Mouse (Mus musculus): Measurements from ENCODE around the gene Fmnl2. TPM values are rescaled to one million over a fixed set of nuclear protein-coding genes. Genes with fewer than 3 reads are reported as not detected.

The Fmnl2 gene
- polyA plus RNA-seq, 1 experiment from 2014 or later, result 19.5 TPM

- 81% methylated on average over 6 of the region's 6 CpGs for WGBS
- Histone ChIP-seq H3K9ac (ENCODE audit: low read depth, low read length) (no peak overlapping the region), H3K4me3 (ENCODE audit: low read depth, low read length) (no peak overlapping the region), H3K36me3 (ENCODE audit: control insufficient read depth, insufficient read depth, low read length) (no peaks in the 10 kb centered on the region), H3K4me1 (replicated peaks; ENCODE audit: control insufficient read depth, insufficient read depth, low read length) (no peaks in the 10 kb centered on the region), H3K4me2 (replicated peaks; ENCODE audit: low read depth, low read length) (no peak overlapping the region), H3K27me3 (ENCODE audit: control insufficient read depth, insufficient read depth, low read length) (no peaks in the 10 kb centered on the region), H3K9me3 (ENCODE audit: control insufficient read depth, low read length) (no peaks in the 10 kb centered on the region), H3K27ac (ENCODE audit: low read depth, low read length) (no peak overlapping the region)
- no peak for DNase-seq (ENCODE audit: low spot score)
- ATAC-seq (ENCODE audit: low FRiP score), result no peak
These were observed 37.4 kb downstream of the Fmnl2 start for GRCm38 (mm10) chr2:52894983-52895621.

GRCm38 (mm10) chr2:52896995-52897394, 39.3 kb downstream of the Fmnl2 start:
- no peak overlapping the region for H3K9ac ChIP-seq (ENCODE audit: low read depth, low read length)
- WGBS, result 88% methylated on average over 3 of the region's 3 CpGs

GRCm38 (mm10) chr2:52900780-52901179, 43.1 kb downstream of the Fmnl2 start:
- no peak for ATAC-seq (ENCODE audit: low FRiP score)
- no peaks in the 10 kb centered on the region for H3K9me3 ChIP-seq (ENCODE audit: control insufficient read depth, low read length)
- no peak for DNase-seq (ENCODE audit: low spot score)
- H3K9ac ChIP-seq (ENCODE audit: low read depth, low read length), result no peak overlapping the region
- H3K4me1 ChIP-seq (replicated peaks; ENCODE audit: control insufficient read depth, insufficient read depth, low read length), result no peaks in the 10 kb centered on the region
- no peak overlapping the region for H3K27ac ChIP-seq (ENCODE audit: low read depth, low read length)
- 93% methylated on average over 4 of the region's 4 CpGs for WGBS
- no peak overlapping the region for H3K4me3 ChIP-seq (ENCODE audit: low read depth, low read length)
- no peaks in the 10 kb centered on the region for H3K27me3 ChIP-seq (ENCODE audit: control insufficient read depth, insufficient read depth, low read length)
- H3K4me2 ChIP-seq (replicated peaks; ENCODE audit: low read depth, low read length), result no peak overlapping the region
- no peaks in the 10 kb centered on the region for H3K36me3 ChIP-seq (ENCODE audit: control insufficient read depth, insufficient read depth, low read length)

More at GRCm38 (mm10) chr2:52896995-52897394, 39.3 kb downstream of the Fmnl2 start:
- Histone ChIP-seq H3K27ac (ENCODE audit: low read depth, low read length) (no peak overlapping the region), H3K9me3 (ENCODE audit: control insufficient read depth, low read length) (no peaks in the 10 kb centered on the region), H3K27me3 (ENCODE audit: control insufficient read depth, insufficient read depth, low read length) (no peaks in the 10 kb centered on the region), H3K4me2 (replicated peaks; ENCODE audit: low read depth, low read length) (no peak overlapping the region), H3K4me3 (ENCODE audit: low read depth, low read length) (no peak overlapping the region), H3K4me1 (replicated peaks; ENCODE audit: control insufficient read depth, insufficient read depth, low read length) (no peaks in the 10 kb centered on the region), H3K36me3 (ENCODE audit: control insufficient read depth, insufficient read depth, low read length) (no peaks in the 10 kb centered on the region)
- DNase-seq (ENCODE audit: low spot score) (no peak), ATAC-seq (ENCODE audit: low FRiP score) (no peak)

GRCm38 (mm10) chr2:52901300-52902013, 43.8 kb downstream of the Fmnl2 start:
- ATAC-seq (ENCODE audit: low FRiP score), result no peak
- no peaks in the 10 kb centered on the region for H3K36me3 ChIP-seq (ENCODE audit: control insufficient read depth, insufficient read depth, low read length)
- no peaks in the 10 kb centered on the region for H3K4me1 ChIP-seq (replicated peaks; ENCODE audit: control insufficient read depth, insufficient read depth, low read length)
- no peaks in the 10 kb centered on the region for H3K9me3 ChIP-seq (ENCODE audit: control insufficient read depth, low read length)
- DNase-seq (ENCODE audit: low spot score), result peak; percentile 15
- H3K9ac ChIP-seq (ENCODE audit: low read depth, low read length), result no peak overlapping the region
- H3K27me3 ChIP-seq (ENCODE audit: control insufficient read depth, insufficient read depth, low read length), result no peaks in the 10 kb centered on the region
- WGBS, result 76% methylated on average over 6 of the region's 6 CpGs
- H3K4me2 ChIP-seq (replicated peaks; ENCODE audit: low read depth, low read length), result no peak overlapping the region
- H3K4me3 ChIP-seq (ENCODE audit: low read depth, low read length), result no peak overlapping the region
- H3K27ac ChIP-seq (ENCODE audit: low read depth, low read length), result no peak overlapping the region

GRCm38 (mm10) chr2:52902456-52902855, 44.8 kb downstream of the Fmnl2 start:
- Histone ChIP-seq H3K4me1 (replicated peaks; ENCODE audit: control insufficient read depth, insufficient read depth, low read length) (no peaks in the 10 kb centered on the region), H3K4me2 (replicated peaks; ENCODE audit: low read depth, low read length) (no peak overlapping the region), H3K36me3 (ENCODE audit: control insufficient read depth, insufficient read depth, low read length) (no peaks in the 10 kb centered on the region), H3K27me3 (ENCODE audit: control insufficient read depth, insufficient read depth, low read length) (no peaks in the 10 kb centered on the region), H3K4me3 (ENCODE audit: low read depth, low read length) (no peak overlapping the region), H3K27ac (ENCODE audit: low read depth, low read length) (no peak overlapping the region), H3K9ac (ENCODE audit: low read depth, low read length) (no peak overlapping the region), H3K9me3 (ENCODE audit: control insufficient read depth, low read length) (no peaks in the 10 kb centered on the region)
- 79% methylated on average over 3 of the region's 3 CpGs for WGBS
- ATAC-seq (ENCODE audit: low FRiP score), result no peak
- DNase-seq (ENCODE audit: low spot score), result no peak

- whole genome bisulfite sequencing, result 88% methylated on average over 8 of the region's 8 CpGs
- Histone ChIP-seq H3K27ac (ENCODE audit: low read depth, low read length) (no peak overlapping the region), H3K27me3 (ENCODE audit: control insufficient read depth, insufficient read depth, low read length) (no peaks in the 10 kb centered on the region), H3K4me3 (ENCODE audit: low read depth, low read length) (no peak overlapping the region), H3K9me3 (ENCODE audit: control insufficient read depth, low read length) (no peaks in the 10 kb centered on the region), H3K4me1 (replicated peaks; ENCODE audit: control insufficient read depth, insufficient read depth, low read length) (no peaks in the 10 kb centered on the region), H3K4me2 (replicated peaks; ENCODE audit: low read depth, low read length) (no peak overlapping the region), H3K36me3 (ENCODE audit: control insufficient read depth, insufficient read depth, low read length) (no peaks in the 10 kb centered on the region), H3K9ac (ENCODE audit: low read depth, low read length) (no peak overlapping the region)
- no peak for DNase-seq (ENCODE audit: low spot score)
- ATAC-seq (ENCODE audit: low FRiP score), result no peak
These were observed 45.7 kb downstream of the Fmnl2 start for GRCm38 (mm10) chr2:52903228-52903963.

- no peak overlapping the region for H3K4me2 ChIP-seq (replicated peaks; ENCODE audit: low read depth, low read length)
- WGBS, result 67% methylated on average over 5 of the region's 5 CpGs
- H3K27me3 ChIP-seq (ENCODE audit: control insufficient read depth, insufficient read depth, low read length), result no peaks in the 10 kb centered on the region
- no peak overlapping the region for H3K4me3 ChIP-seq (ENCODE audit: low read depth, low read length)
- no peaks in the 10 kb centered on the region for H3K4me1 ChIP-seq (replicated peaks; ENCODE audit: control insufficient read depth, insufficient read depth, low read length)
- ATAC-seq (ENCODE audit: low FRiP score) (no peak), DNase-seq (ENCODE audit: low spot score) (no peak)
- H3K27ac ChIP-seq (ENCODE audit: low read depth, low read length), result no peak overlapping the region
- H3K9ac ChIP-seq (ENCODE audit: low read depth, low read length), result no peak overlapping the region
- H3K9me3 ChIP-seq (ENCODE audit: control insufficient read depth, low read length), result no peaks in the 10 kb centered on the region
- H3K36me3 ChIP-seq (ENCODE audit: control insufficient read depth, insufficient read depth, low read length), result no peaks in the 10 kb centered on the region
These were observed 46.9 kb downstream of the Fmnl2 start for GRCm38 (mm10) chr2:52904526-52904925.

- 14% methylated on average over 2 of the region's 2 CpGs for WGBS
- Histone ChIP-seq H3K4me3 (ENCODE audit: low read depth, low read length) (no peak overlapping the region), H3K4me2 (replicated peaks; ENCODE audit: low read depth, low read length) (no peak overlapping the region), H3K36me3 (ENCODE audit: control insufficient read depth, insufficient read depth, low read length) (no peaks in the 10 kb centered on the region), H3K27me3 (ENCODE audit: control insufficient read depth, insufficient read depth, low read length) (no peaks in the 10 kb centered on the region), H3K4me1 (replicated peaks; ENCODE audit: control insufficient read depth, insufficient read depth, low read length) (no peaks in the 10 kb centered on the region), H3K9me3 (ENCODE audit: control insufficient read depth, low read length) (no peaks in the 10 kb centered on the region), H3K27ac (ENCODE audit: low read depth, low read length) (no peak overlapping the region), H3K9ac (ENCODE audit: low read depth, low read length) (no peak overlapping the region)
- ATAC-seq (ENCODE audit: low FRiP score) (no peak), DNase-seq (ENCODE audit: low spot score) (no peak)
These were observed 55.7 kb downstream of the Fmnl2 start for GRCm38 (mm10) chr2:52913311-52913710.

All from hindbrain, embryonic 11.5 days (tissue).